Mouse (Mus musculus) G1E (cell line): ENCODE measurements around the gene Dzank1.

Source experiments
- CTCF ChIP-seq: IDR thresholded peaks from 2 replicates; pipeline ENCODE4 v1.5.1; 2012; ENCODE audit warnings: low read depth, low read length, inconsistent platforms, mixed read lengths
- GATA1 ChIP-seq: IDR thresholded peaks from 2 replicates; pipeline ENCODE4 v1.6.1; 2012; ENCODE audit warnings: borderline replicate concordance, low read length, inconsistent platforms, mixed read lengths
- TAL1 ChIP-seq: conservative IDR thresholded peaks from 2 replicates; pipeline ENCODE4 v1.6.1; 2012; ENCODE audit warnings: low read depth, low read length, inconsistent platforms, mixed read lengths

GRCm38 (mm10) chr2:144479421-144479820 lies 47.8 kb downstream of the Dzank1 start:
- TF ChIP-seq CTCF (no peak), GATA1 (no peak), TAL1 (no peak)
